Mouse (Mus musculus): ENCODE measurements at regions not wholly inside any gene's neighbourhood (a gene's known extent, or its start where the extent isn't known, plus 50 kb on each side); places are given as distances from the start of the nearest gene placed in this dataset.

DNA sequence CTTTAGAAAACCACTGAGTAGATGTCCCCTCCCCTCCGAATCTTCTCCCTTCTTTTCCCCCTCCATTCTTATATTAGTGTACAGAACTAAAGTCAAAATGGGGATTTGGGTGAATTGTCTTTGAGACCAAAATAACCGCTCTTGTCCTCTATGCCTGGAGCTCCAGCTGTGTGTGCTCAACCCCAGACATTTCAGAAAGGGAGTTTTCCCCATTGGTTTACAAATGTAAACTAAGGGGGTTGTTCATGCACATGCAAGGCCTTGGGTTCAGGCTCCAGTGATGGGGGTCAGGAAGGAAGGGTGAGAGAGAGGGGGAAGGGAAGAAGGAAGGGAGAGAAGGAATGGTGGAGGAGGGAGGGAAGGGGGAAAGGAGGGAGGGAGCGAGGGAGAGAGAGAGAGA is 117.8 kb upstream of the Mycn start:
- ATAC-seq (replicated peaks; ENCODE audit: insufficient number of reproducible peaks, low FRiP score, low TSS enrichment): no peak
- Histone ChIP-seq H3K36me3 (ENCODE audit: control insufficient read depth, insufficient read depth, low read length) (no peaks in the 10 kb centered on the region), H3K9ac (ENCODE audit: low read depth, low read length) (no peak overlapping the region), H3K4me2 (no peak overlapping the region), H3K27ac (ENCODE audit: low read depth, low read length) (no peak overlapping the region), H3K4me1 (ENCODE audit: control insufficient read depth, insufficient read depth, low read length) (no peaks in the 10 kb centered on the region), H3K4me3 (ENCODE audit: low read depth, low read length) (no peak overlapping the region), H3K9me3 (replicated peaks; ENCODE audit: control insufficient read depth, low read length) (no peaks in the 10 kb centered on the region), H3K27me3 (ENCODE audit: control insufficient read depth, insufficient read depth, low read length) (no peaks in the 10 kb centered on the region)
- WGBS (ENCODE audit: insufficient replicate concordance): 77% methylated on average over 3 of the region's 3 CpGs

DNA sequence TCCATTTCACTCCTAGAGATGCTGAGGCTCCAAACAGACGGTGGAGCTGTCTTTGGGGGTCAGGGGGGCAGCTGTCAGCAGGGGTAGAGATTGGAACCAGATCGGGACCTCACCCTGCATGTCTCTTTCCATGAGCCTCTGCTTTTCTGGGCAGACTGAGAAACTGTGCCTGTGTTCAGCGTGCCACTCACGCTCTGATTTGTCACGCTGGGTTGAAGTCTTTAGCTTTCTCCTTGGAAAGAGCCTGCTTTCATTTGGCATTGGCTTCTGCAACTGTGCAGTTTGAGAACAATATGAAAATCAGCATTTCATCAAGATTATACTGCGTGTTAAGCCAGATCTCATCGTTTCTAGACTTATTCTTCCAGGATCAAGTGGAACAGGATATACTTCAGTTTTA is 114.5 kb upstream of the Mycn start:
- ATAC-seq (replicated peaks; ENCODE audit: insufficient number of reproducible peaks, low FRiP score, low TSS enrichment): no peak
- Histone ChIP-seq H3K9me3 (replicated peaks; ENCODE audit: control insufficient read depth, low read length) (no peaks in the 10 kb centered on the region), H3K36me3 (ENCODE audit: control insufficient read depth, insufficient read depth, low read length) (no peaks in the 10 kb centered on the region), H3K9ac (ENCODE audit: low read depth, low read length) (no peak overlapping the region), H3K4me3 (ENCODE audit: low read depth, low read length) (no peak overlapping the region), H3K4me2 (no peak overlapping the region), H3K27me3 (ENCODE audit: control insufficient read depth, insufficient read depth, low read length) (no peaks in the 10 kb centered on the region), H3K4me1 (ENCODE audit: control insufficient read depth, insufficient read depth, low read length) (peaks cover 3% of the 10 kb centered on the region; the same call in 1 of the 2 replicates), H3K27ac (ENCODE audit: low read depth, low read length) (no peak overlapping the region)
- WGBS (ENCODE audit: insufficient replicate concordance): 53% methylated on average over 7 of the region's 7 CpGs

DNA sequence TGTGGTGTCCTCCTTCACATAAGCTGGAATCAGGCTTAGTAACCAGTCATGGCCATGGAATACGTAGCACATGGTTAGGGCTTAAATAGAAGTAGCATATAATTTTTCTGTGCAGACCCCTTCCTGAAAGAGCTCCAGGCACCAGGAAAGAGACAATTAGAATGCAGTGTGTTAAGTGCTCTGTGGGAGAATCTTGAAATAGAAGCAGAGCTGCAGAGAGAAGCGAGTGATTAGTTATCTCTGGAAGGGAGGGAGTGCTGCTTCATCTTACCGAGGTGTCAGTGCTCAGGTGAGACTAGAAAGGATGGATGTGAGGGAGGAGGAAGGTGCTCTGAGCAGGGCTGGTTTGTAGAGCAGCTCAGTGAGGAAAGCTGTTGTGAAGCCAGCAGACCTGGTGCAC is 112.9 kb upstream of the Mycn start:
- H3K27ac ChIP-seq (ENCODE audit: low read depth, low read length): no peak overlapping the region
- H3K4me1 ChIP-seq (ENCODE audit: control insufficient read depth, insufficient read depth, low read length): peaks cover 3% of the 10 kb centered on the region; the same call in 1 of the 2 replicates
- no peak overlapping the region for H3K9ac ChIP-seq (ENCODE audit: low read depth, low read length)
- H3K4me3 ChIP-seq (ENCODE audit: low read depth, low read length): no peak overlapping the region
- no peak for ATAC-seq (replicated peaks; ENCODE audit: insufficient number of reproducible peaks, low FRiP score, low TSS enrichment)
- no peaks in the 10 kb centered on the region for H3K9me3 ChIP-seq (replicated peaks; ENCODE audit: control insufficient read depth, low read length)
- no peaks in the 10 kb centered on the region for H3K36me3 ChIP-seq (ENCODE audit: control insufficient read depth, insufficient read depth, low read length)
- H3K4me2 ChIP-seq: no peak overlapping the region
- 29% methylated on average over 3 of the region's 3 CpGs for WGBS (ENCODE audit: insufficient replicate concordance)
- no peaks in the 10 kb centered on the region for H3K27me3 ChIP-seq (ENCODE audit: control insufficient read depth, insufficient read depth, low read length)

DNA sequence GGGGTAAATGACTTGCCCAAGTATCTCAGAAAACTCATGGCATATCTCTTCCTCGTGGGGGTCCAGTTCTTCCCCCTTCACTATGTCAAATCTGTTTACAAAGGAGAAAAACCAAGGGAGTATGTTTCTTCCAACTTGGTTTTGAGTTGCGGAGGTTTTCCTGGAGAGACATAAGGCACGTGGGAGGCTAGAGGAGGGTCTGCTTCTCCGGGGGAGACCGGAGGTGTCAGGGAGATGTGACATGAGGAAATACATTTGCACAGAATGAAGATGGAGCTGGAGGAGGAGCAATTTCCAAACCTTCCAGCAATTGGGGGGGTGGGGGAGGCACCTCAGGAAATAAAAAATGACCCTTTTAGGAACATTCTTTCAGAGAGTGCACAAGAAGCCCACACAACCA is 112.0 kb upstream of the Mycn start:
- H3K36me3 ChIP-seq (ENCODE audit: control insufficient read depth, insufficient read depth, low read length): no peaks in the 10 kb centered on the region
- no peak overlapping the region for H3K27ac ChIP-seq (ENCODE audit: low read depth, low read length)
- H3K27me3 ChIP-seq (ENCODE audit: control insufficient read depth, insufficient read depth, low read length): no peaks in the 10 kb centered on the region
- no peak overlapping the region for H3K4me3 ChIP-seq (ENCODE audit: low read depth, low read length)
- no peak overlapping the region for H3K9ac ChIP-seq (ENCODE audit: low read depth, low read length)
- ATAC-seq (replicated peaks; ENCODE audit: insufficient number of reproducible peaks, low FRiP score, low TSS enrichment): no peak
- H3K4me1 ChIP-seq (ENCODE audit: control insufficient read depth, insufficient read depth, low read length): peaks cover 4% of the 10 kb centered on the region; the same call in 1 of the 2 replicates
- 43% methylated on average over 5 of the region's 5 CpGs for WGBS (ENCODE audit: insufficient replicate concordance)
- no peaks in the 10 kb centered on the region for H3K9me3 ChIP-seq (replicated peaks; ENCODE audit: control insufficient read depth, low read length)
- H3K4me2 ChIP-seq: no peak overlapping the region

DNA sequence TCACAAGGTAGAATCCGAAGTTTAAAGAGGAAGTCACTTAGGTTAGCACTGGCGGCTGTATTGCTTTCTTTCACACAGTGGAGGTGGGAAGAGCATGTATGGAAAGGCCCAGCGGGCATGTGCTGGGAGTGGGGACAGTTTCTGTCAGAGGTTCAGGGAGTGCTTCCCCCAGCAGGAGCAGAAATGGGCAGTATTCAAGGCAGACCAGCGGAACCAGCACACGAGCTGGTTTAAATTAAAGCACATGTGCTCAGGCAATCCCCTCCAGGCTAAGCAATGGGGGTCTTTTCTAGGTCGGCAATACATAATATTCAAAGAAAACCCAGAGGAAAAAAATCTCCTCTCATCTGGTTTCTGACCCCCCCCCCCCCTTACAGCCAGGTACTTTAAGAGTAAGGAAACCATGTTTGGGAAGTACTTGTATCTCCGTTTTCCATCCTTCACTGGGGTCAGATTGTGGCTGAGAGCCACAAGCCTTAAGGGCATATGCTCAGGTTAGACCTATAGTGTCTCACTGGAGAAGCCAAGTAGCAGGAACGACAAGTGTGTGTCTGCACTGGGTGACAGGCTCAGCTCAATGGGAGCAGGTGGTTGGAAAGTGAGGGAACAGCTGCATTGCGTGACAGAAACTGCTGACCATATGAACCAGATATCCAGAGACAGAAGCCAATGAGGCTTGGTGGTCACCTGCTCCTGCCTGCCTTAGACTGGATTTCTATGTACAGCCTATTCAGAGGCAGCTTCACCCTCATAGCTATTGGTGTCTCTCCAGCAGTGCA is 111.3 kb upstream of the Mycn start:
- no peak overlapping the region for H3K27ac ChIP-seq (ENCODE audit: low read depth, low read length)
- H3K4me3 ChIP-seq (ENCODE audit: low read depth, low read length): no peak overlapping the region
- no peaks in the 10 kb centered on the region for H3K36me3 ChIP-seq (ENCODE audit: control insufficient read depth, insufficient read depth, low read length)
- WGBS (ENCODE audit: insufficient replicate concordance): 61% methylated on average over 9 of the region's 9 CpGs
- H3K27me3 ChIP-seq (ENCODE audit: control insufficient read depth, insufficient read depth, low read length): no peaks in the 10 kb centered on the region
- H3K4me1 ChIP-seq (ENCODE audit: control insufficient read depth, insufficient read depth, low read length): peaks cover 10% of the 10 kb centered on the region; the same call in 1 of the 2 replicates
- H3K4me2 ChIP-seq: no peak overlapping the region
- H3K9me3 ChIP-seq (replicated peaks; ENCODE audit: control insufficient read depth, low read length): no peaks in the 10 kb centered on the region
- no peak for ATAC-seq (replicated peaks; ENCODE audit: insufficient number of reproducible peaks, low FRiP score, low TSS enrichment)
- H3K9ac ChIP-seq (ENCODE audit: low read depth, low read length): no peak overlapping the region

DNA sequence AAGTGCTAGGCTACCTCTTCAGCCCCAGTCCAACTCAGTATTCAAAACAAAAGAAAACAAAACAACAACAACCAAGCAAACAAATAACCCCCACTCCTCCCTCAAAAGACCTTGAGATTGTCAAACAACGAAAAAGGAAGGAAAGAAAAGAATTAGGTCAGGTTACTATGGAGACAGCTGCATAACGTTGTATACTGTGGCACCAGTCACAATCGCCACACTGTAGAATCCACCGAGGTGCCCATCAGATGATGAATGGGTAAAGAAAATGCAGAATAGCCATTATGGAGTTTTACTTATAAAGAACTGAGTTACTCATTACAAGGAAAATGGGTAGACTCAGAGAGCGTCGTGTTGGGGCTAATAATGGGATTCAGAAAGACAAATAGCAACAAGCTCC is 110.5 kb upstream of the Mycn start:
- H3K36me3 ChIP-seq (ENCODE audit: control insufficient read depth, insufficient read depth, low read length): no peaks in the 10 kb centered on the region
- H3K4me3 ChIP-seq (ENCODE audit: low read depth, low read length): no peak overlapping the region
- no peak for ATAC-seq (replicated peaks; ENCODE audit: insufficient number of reproducible peaks, low FRiP score, low TSS enrichment)
- no peaks in the 10 kb centered on the region for H3K9me3 ChIP-seq (replicated peaks; ENCODE audit: control insufficient read depth, low read length)
- no peaks in the 10 kb centered on the region for H3K27me3 ChIP-seq (ENCODE audit: control insufficient read depth, insufficient read depth, low read length)
- no peak overlapping the region for H3K9ac ChIP-seq (ENCODE audit: low read depth, low read length)
- H3K27ac ChIP-seq (ENCODE audit: low read depth, low read length): no peak overlapping the region
- 70% methylated on average over 6 of the region's 6 CpGs for WGBS (ENCODE audit: insufficient replicate concordance)
- peaks cover 11% of the 10 kb centered on the region; the same call in 1 of the 2 replicates for H3K4me1 ChIP-seq (ENCODE audit: control insufficient read depth, insufficient read depth, low read length)
- no peak overlapping the region for H3K4me2 ChIP-seq

DNA sequence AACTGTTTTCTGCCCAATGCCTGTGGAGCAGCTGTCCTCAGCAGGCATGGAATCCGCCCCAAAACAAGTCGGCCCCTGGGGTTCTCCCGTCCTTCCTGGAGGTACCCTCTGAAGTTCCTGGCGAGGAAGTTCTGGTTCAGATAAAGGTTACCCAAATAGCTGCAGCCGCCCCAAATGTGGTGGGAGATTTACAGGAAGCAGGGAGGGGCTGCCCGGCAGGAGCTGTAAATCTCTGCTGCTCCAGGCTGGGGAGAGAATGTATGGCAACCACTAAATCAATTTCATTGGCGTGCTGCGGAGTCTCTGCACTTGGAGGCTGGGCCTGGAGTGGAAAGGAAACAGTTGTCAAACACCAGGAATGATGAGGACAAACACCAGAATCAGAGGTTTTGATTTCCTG is 107.9 kb upstream of the Mycn start:
- Histone ChIP-seq H3K27ac (ENCODE audit: low read depth, low read length) (no peak overlapping the region), H3K9me3 (replicated peaks; ENCODE audit: control insufficient read depth, low read length) (no peaks in the 10 kb centered on the region), H3K4me1 (ENCODE audit: control insufficient read depth, insufficient read depth, low read length) (peaks cover 11% of the 10 kb centered on the region; the same call in 1 of the 2 replicates), H3K27me3 (ENCODE audit: control insufficient read depth, insufficient read depth, low read length) (no peaks in the 10 kb centered on the region), H3K4me2 (no peak overlapping the region), H3K36me3 (ENCODE audit: control insufficient read depth, insufficient read depth, low read length) (no peaks in the 10 kb centered on the region), H3K9ac (ENCODE audit: low read depth, low read length) (no peak overlapping the region), H3K4me3 (ENCODE audit: low read depth, low read length) (no peak overlapping the region)
- 19% methylated on average over 8 of the region's 8 CpGs for WGBS (ENCODE audit: insufficient replicate concordance)
- no peak for ATAC-seq (replicated peaks; ENCODE audit: insufficient number of reproducible peaks, low FRiP score, low TSS enrichment)

DNA sequence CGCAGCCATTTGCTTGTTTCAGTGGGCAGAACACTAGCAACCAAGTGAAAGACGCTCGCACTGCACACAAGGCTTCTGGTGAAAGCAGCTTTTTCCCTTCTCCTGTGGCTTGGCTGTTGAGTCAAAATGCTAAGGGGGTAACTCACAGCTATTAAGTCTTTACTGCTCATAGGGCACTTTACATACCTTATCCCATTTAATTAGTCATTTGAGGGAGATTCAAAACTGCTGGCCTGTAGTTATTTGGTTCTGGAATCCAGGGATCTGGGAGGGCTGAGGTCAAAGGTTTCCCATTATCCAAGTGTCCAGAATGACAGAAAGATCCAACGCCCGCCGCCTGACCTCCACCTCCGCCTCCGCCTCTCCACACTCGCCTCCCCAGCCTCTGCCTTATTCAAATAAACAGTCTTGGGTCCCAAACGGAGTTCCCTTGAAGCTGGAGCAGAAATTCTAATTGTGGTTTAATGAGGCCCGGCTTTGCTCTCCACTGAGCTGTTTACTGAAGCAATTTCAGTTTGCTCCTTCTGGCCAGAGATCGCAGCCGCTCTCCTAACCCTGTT is 106.5 kb upstream of the Mycn start:
- H3K9me3 ChIP-seq (replicated peaks; ENCODE audit: control insufficient read depth, low read length): no peaks in the 10 kb centered on the region
- no peak for ATAC-seq (replicated peaks; ENCODE audit: insufficient number of reproducible peaks, low FRiP score, low TSS enrichment)
- no peak overlapping the region for H3K4me3 ChIP-seq (ENCODE audit: low read depth, low read length)
- peak overlapping the region; percentile 27 for H3K4me2 ChIP-seq
- no peak overlapping the region for H3K9ac ChIP-seq (ENCODE audit: low read depth, low read length)
- peaks cover 8% of the 10 kb centered on the region; the same call in 1 of the 2 replicates for H3K4me1 ChIP-seq (ENCODE audit: control insufficient read depth, insufficient read depth, low read length)
- H3K27me3 ChIP-seq (ENCODE audit: control insufficient read depth, insufficient read depth, low read length): no peaks in the 10 kb centered on the region
- 29% methylated on average over 13 of the region's 13 CpGs for WGBS (ENCODE audit: insufficient replicate concordance)
- 0 out of 2 replicates have a peak overlapping the region, but pooled peaks have one; percentile 31 for H3K27ac ChIP-seq (ENCODE audit: low read depth, low read length)
- H3K36me3 ChIP-seq (ENCODE audit: control insufficient read depth, insufficient read depth, low read length): no peaks in the 10 kb centered on the region

DNA sequence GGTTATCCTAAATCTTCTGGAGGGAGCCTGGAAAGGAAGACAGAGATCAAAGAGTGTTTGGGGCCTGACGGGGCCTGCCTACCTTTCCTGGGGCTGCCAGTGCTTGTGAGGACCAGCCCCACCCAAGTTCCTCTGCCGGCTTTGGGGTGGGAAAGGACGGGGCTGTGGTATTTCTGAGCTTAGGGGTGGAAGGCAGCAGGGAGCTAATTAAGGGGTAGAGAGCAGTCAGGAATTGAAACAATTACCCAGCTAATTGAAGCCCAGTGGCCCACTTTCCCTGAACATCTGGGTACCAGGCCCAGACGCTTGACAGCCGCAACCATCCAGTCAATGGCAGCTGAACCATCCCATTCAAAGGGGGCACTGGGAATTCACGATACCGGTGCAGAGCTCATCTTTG is 101.2 kb upstream of the Mycn start:
- no peak overlapping the region for H3K4me2 ChIP-seq
- no peak for ATAC-seq (replicated peaks; ENCODE audit: insufficient number of reproducible peaks, low FRiP score, low TSS enrichment)
- H3K9ac ChIP-seq (ENCODE audit: low read depth, low read length): no peak overlapping the region
- H3K9me3 ChIP-seq (replicated peaks; ENCODE audit: control insufficient read depth, low read length): no peaks in the 10 kb centered on the region
- no peaks in the 10 kb centered on the region for H3K36me3 ChIP-seq (ENCODE audit: control insufficient read depth, insufficient read depth, low read length)
- no peaks in the 10 kb centered on the region for H3K4me1 ChIP-seq (ENCODE audit: control insufficient read depth, insufficient read depth, low read length)
- no peak overlapping the region for H3K4me3 ChIP-seq (ENCODE audit: low read depth, low read length)
- H3K27ac ChIP-seq (ENCODE audit: low read depth, low read length): no peak overlapping the region
- no peaks in the 10 kb centered on the region for H3K27me3 ChIP-seq (ENCODE audit: control insufficient read depth, insufficient read depth, low read length)
- WGBS (ENCODE audit: insufficient replicate concordance): 70% methylated on average over 7 of the region's 7 CpGs
